Mouse (Mus musculus): ENCODE results near the gene Dhx16. TPM values are rescaled to one million over a fixed set of nuclear protein-coding genes. Genes with fewer than 3 reads are reported as not detected.
"Not testable (repeated sequence)": the region's sequence is repeated elsewhere in the genome, so short reads cannot be mapped to it uniquely, and the experiment has no call there.

Dhx16 gene
- polyA plus RNA-seq, 1 experiment from 2014 or later: 31.1 TPM

GRCm38 (mm10) chr17:35927471-35927870, 47.9 kb downstream of the Dhx16 start:
- ATAC-seq (ENCODE audit: insufficient read depth): peak; percentile 84
- Histone ChIP-seq H3K4me1 (replicated peaks) (peaks cover 62% of the 10 kb centered on the region), H3K36me3 (replicated peaks) (peaks cover 90% of the 10 kb centered on the region), H3K9me3 (replicated peaks) (no peaks in the 10 kb centered on the region), H3K9ac (no peak overlapping the region), H3K27me3 (no peaks in the 10 kb centered on the region), H3K4me3 (replicated peaks) (no peak overlapping the region), H3K27ac (replicated peaks) (peak overlapping the region; percentile 77), H3K4me2 (0 out of 2 replicates have a peak overlapping the region, but pooled peaks have one; percentile 40)
- WGBS (ENCODE audit: insufficient replicate concordance): 14% methylated on average over 1 of the region's 1 CpGs

GRCm38 (mm10) chr17:35929534-35929933, 49.9 kb downstream of the Dhx16 start:
- ATAC-seq (ENCODE audit: insufficient read depth): no peak
- no peaks in the 10 kb centered on the region for H3K27me3 ChIP-seq
- H3K4me3 ChIP-seq (replicated peaks): no peak overlapping the region
- no peak overlapping the region for H3K9ac ChIP-seq
- no peaks in the 10 kb centered on the region for H3K9me3 ChIP-seq (replicated peaks)
- peaks cover 42% of the 10 kb centered on the region for H3K4me1 ChIP-seq (replicated peaks)
- no peak overlapping the region for H3K4me2 ChIP-seq
- no peak overlapping the region for H3K27ac ChIP-seq (replicated peaks)
- WGBS (ENCODE audit: insufficient replicate concordance): 90% methylated on average over 2 of the region's 2 CpGs
- H3K36me3 ChIP-seq (replicated peaks): peaks cover 73% of the 10 kb centered on the region

DNA sequence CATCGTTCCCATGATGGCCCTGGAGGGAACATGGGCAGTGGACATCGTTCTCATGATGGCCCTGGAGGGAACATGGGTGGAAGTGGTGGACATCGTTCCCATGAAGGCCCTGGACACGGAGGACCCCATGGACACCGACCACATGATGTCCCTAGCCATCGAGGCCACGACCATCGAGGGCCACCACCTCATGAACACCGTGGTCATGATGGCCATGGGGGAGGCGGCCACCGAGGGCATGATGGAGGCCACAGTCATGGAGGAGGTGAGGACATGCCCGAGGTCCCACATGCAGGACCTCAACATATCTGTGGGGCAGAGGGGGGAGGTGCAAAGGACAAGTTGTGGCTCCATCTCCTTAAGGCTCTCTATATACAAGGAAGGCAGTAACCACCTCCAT, 51.0 kb downstream of the Dhx16 start:
- Histone ChIP-seq H3K27ac (replicated peaks) (no peak overlapping the region), H3K9ac (no peak overlapping the region), H3K4me1 (replicated peaks) (peaks cover 31% of the 10 kb centered on the region), H3K4me2 (no peak overlapping the region), H3K9me3 (replicated peaks) (no peaks in the 10 kb centered on the region), H3K4me3 (replicated peaks) (no peak overlapping the region), H3K36me3 (replicated peaks) (peaks cover 62% of the 10 kb centered on the region), H3K27me3 (no peaks in the 10 kb centered on the region)
- 93% methylated on average over 12 of the region's 12 CpGs for WGBS (ENCODE audit: insufficient replicate concordance)
- no peak for ATAC-seq (ENCODE audit: insufficient read depth)

- Histone ChIP-seq H3K36me3 (replicated peaks) (peaks cover 43% of the 10 kb centered on the region), H3K27me3 (no peaks in the 10 kb centered on the region), H3K4me2 (no peak overlapping the region), H3K4me3 (replicated peaks) (no peak overlapping the region), H3K27ac (replicated peaks) (no peak overlapping the region), H3K9ac (no peak overlapping the region), H3K4me1 (replicated peaks) (peaks cover 13% of the 10 kb centered on the region), H3K9me3 (replicated peaks) (no peaks in the 10 kb centered on the region)
- WGBS (ENCODE audit: insufficient replicate concordance): 80% methylated on average over 4 of the region's 4 CpGs
- ATAC-seq (ENCODE audit: insufficient read depth): no peak
Observed at GRCm38 (mm10) chr17:35932608-35933007, 53.0 kb downstream of the Dhx16 start.

DNA sequence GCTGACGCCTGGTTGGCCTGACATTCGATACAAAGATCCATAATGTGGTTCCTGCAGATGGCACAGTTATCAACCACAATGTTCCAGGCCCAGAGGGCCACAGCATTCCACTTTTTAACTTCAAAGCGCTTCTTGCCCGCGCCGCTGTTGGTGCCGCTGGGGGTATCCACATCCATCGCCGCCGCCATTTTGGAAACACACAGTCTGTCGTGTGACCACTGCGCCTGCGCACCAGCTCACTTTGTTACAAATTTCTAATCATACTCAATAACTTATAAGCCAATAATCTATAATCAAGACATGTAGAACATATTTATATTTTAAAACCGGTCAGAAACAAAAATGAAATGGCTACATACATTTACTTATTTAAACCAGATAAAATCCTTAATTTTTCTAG, 56.1 kb downstream of the Dhx16 start:
- H3K4me3 ChIP-seq (replicated peaks); H3K4me1 ChIP-seq (replicated peaks); H3K4me2 ChIP-seq; H3K9ac ChIP-seq; H3K9me3 ChIP-seq (replicated peaks); ATAC-seq (ENCODE audit: insufficient read depth); H3K27ac ChIP-seq (replicated peaks); H3K27me3 ChIP-seq: not testable (repeated sequence)
- WGBS (ENCODE audit: insufficient replicate concordance): 84% methylated on average over 14 of the region's 14 CpGs
- H3K36me3 ChIP-seq (replicated peaks): peaks cover 12% of the 10 kb centered on the region

- H3K4me1 ChIP-seq (replicated peaks): no peaks in the 10 kb centered on the region
- 0 out of 2 replicates have a peak, but pooled peaks cover under 1% of the 10 kb centered on the region for H3K36me3 ChIP-seq (replicated peaks)
- WGBS (ENCODE audit: insufficient replicate concordance): 21% methylated on average over 2 of the region's 2 CpGs
- no peaks in the 10 kb centered on the region for H3K9me3 ChIP-seq (replicated peaks)
- H3K4me3 ChIP-seq (replicated peaks): no peak overlapping the region
- no peak overlapping the region for H3K4me2 ChIP-seq
- no peak overlapping the region for H3K27ac ChIP-seq (replicated peaks)
- no peak overlapping the region for H3K9ac ChIP-seq
- peak; percentile 49; the same call in 1 of the 2 replicates for ATAC-seq (ENCODE audit: insufficient read depth)
- no peaks in the 10 kb centered on the region for H3K27me3 ChIP-seq
Observed at GRCm38 (mm10) chr17:35937700-35938348, 58.2 kb downstream of the Dhx16 start.

GRCm38 (mm10) chr17:35939108-35939507, 59.5 kb downstream of the Dhx16 start:
- Histone ChIP-seq H3K27me3 (no peaks in the 10 kb centered on the region), H3K4me1 (replicated peaks) (no peaks in the 10 kb centered on the region), H3K36me3 (replicated peaks) (no peaks in the 10 kb centered on the region)

GRCm38 (mm10) chr17:35939941-35940340, 60.3 kb downstream of the Dhx16 start:
- no peaks in the 10 kb centered on the region for H3K4me1 ChIP-seq (replicated peaks)
- no peak overlapping the region for H3K4me2 ChIP-seq
- H3K9me3 ChIP-seq (replicated peaks): no peaks in the 10 kb centered on the region
- no peaks in the 10 kb centered on the region for H3K27me3 ChIP-seq
- H3K9ac ChIP-seq: no peak overlapping the region
- no peak overlapping the region for H3K4me3 ChIP-seq (replicated peaks)
- no peak overlapping the region for H3K27ac ChIP-seq (replicated peaks)
- no peaks in the 10 kb centered on the region for H3K36me3 ChIP-seq (replicated peaks)
- ATAC-seq (ENCODE audit: insufficient read depth): no peak
- whole genome bisulfite sequencing (ENCODE audit: insufficient replicate concordance): 42% methylated on average over 1 of the region's 1 CpGs

More at GRCm38 (mm10) chr17:35939108-35939507, 59.5 kb downstream of the Dhx16 start:
- Histone ChIP-seq H3K4me2 (no peak overlapping the region), H3K9me3 (replicated peaks) (no peaks in the 10 kb centered on the region), H3K4me3 (replicated peaks) (no peak overlapping the region), H3K9ac (no peak overlapping the region), H3K27ac (replicated peaks) (no peak overlapping the region)
- 48% methylated on average over 2 of the region's 2 CpGs for WGBS (ENCODE audit: insufficient replicate concordance)
- ATAC-seq (ENCODE audit: insufficient read depth): no peak

MicroRNAs within 50 kb of the gene (microRNA counts, 519-probe panel; counts per million panel counts)
- not detected for microRNA mmu-miR-1894-3p
- not detected for microRNA mmu-miR-1894-5p

Small RNA genes within 50 kb of the gene (microRNA-seq; reads per million reads assigned to microRNA genes)
- 2.3 reads per million for gene Gm28033
- not detected for gene Mir1894

Other genes starting within 250 kb of the Dhx16 start
- 0.03 and 0.05 TPM in 2 replicates for gene Mucl3, start 236.1 kb upstream of the Dhx16 start, polyA plus RNA-seq (2015; fragmentation: Nextera tagmentation; extraction: Ambion mirVana)
- 6.1 and 6.5 TPM in 2 replicates for gene Vars2, start 212.2 kb upstream of the Dhx16 start, polyA plus RNA-seq (2015; fragmentation: Nextera tagmentation; extraction: Ambion mirVana)
- gene Gtf2h4, start 206.1 kb upstream of the Dhx16 start, polyA plus RNA-seq (2015; fragmentation: Nextera tagmentation; extraction: Ambion mirVana): 21.7 and 25.5 TPM in 2 replicates
- gene Ddr1, start 175.2 kb upstream of the Dhx16 start, polyA plus RNA-seq (2015; fragmentation: Nextera tagmentation; extraction: Ambion mirVana): 2.6 and 3.4 TPM in 2 replicates
- gene Ier3, start 58.1 kb upstream of the Dhx16 start, polyA plus RNA-seq (2015; fragmentation: Nextera tagmentation; extraction: Ambion mirVana): 22.9 and 23.7 TPM in 2 replicates
- 33.7 and 42.4 TPM in 2 replicates for gene Flot1, start 56.6 kb upstream of the Dhx16 start, polyA plus RNA-seq (2015; fragmentation: Nextera tagmentation; extraction: Ambion mirVana)
- 379 and 391 TPM in 2 replicates for gene Tubb5, start 41.5 kb upstream of the Dhx16 start, polyA plus RNA-seq (2015; fragmentation: Nextera tagmentation; extraction: Ambion mirVana)
- 8.5 and 9.1 TPM in 2 replicates for gene Mdc1, start 38.3 kb upstream of the Dhx16 start, polyA plus RNA-seq (2015; fragmentation: Nextera tagmentation; extraction: Ambion mirVana)
- gene Nrm, start 18.5 kb upstream of the Dhx16 start, polyA plus RNA-seq (2015; fragmentation: Nextera tagmentation; extraction: Ambion mirVana): 22.0 and 22.5 TPM in 2 replicates
- gene Ppp1r18, start 14.2 kb upstream of the Dhx16 start, polyA plus RNA-seq (2015; fragmentation: Nextera tagmentation; extraction: Ambion mirVana): 12.4 and 12.8 TPM in 2 replicates
- 8.5 and 9.7 TPM in 2 replicates for gene 2310061I04Rik, start 17.6 kb downstream of the Dhx16 start, polyA plus RNA-seq (2015; fragmentation: Nextera tagmentation; extraction: Ambion mirVana)
- gene Atat1, start 30.3 kb downstream of the Dhx16 start, polyA plus RNA-seq (2015; fragmentation: Nextera tagmentation; extraction: Ambion mirVana): 7.3 and 8.0 TPM in 2 replicates
- 68.7 and 71.1 TPM in 2 replicates for gene Mrps18b, start 36.6 kb downstream of the Dhx16 start, polyA plus RNA-seq (2015; fragmentation: Nextera tagmentation; extraction: Ambion mirVana)
- gene Ppp1r10, start 36.6 kb downstream of the Dhx16 start, polyA plus RNA-seq (2015; fragmentation: Nextera tagmentation; extraction: Ambion mirVana): 20.9 and 22.3 TPM in 2 replicates
- 37.4 and 47.0 TPM in 2 replicates for gene Abcf1, start 89.9 kb downstream of the Dhx16 start, polyA plus RNA-seq (2015; fragmentation: Nextera tagmentation; extraction: Ambion mirVana)
- 9.3 and 10.8 TPM in 2 replicates for gene Gnl1, start 100.0 kb downstream of the Dhx16 start, polyA plus RNA-seq (2015; fragmentation: Nextera tagmentation; extraction: Ambion mirVana)
- 5.5 and 6.8 TPM in 2 replicates for gene Prr3, start 100.4 kb downstream of the Dhx16 start, polyA plus RNA-seq (2015; fragmentation: Nextera tagmentation; extraction: Ambion mirVana)
- 8.2 and 9.2 TPM in 2 replicates for gene H2-T24, start 140.7 kb downstream of the Dhx16 start, polyA plus RNA-seq (2015; fragmentation: Nextera tagmentation; extraction: Ambion mirVana)
- 52.8 and 65.8 TPM in 2 replicates for gene H2-T23, start 153.0 kb downstream of the Dhx16 start, polyA plus RNA-seq (2015; fragmentation: Nextera tagmentation; extraction: Ambion mirVana)
- 11.9 and 13.2 TPM in 2 replicates for gene H2-T22, start 162.9 kb downstream of the Dhx16 start, polyA plus RNA-seq (2015; fragmentation: Nextera tagmentation; extraction: Ambion mirVana)
- gene Gm6034, start 163.1 kb downstream of the Dhx16 start, polyA plus RNA-seq (2015; fragmentation: Nextera tagmentation; extraction: Ambion mirVana): not detected in 2 replicates
- not detected in 2 replicates for gene Gm11127, start 178.6 kb downstream of the Dhx16 start, polyA plus RNA-seq (2015; fragmentation: Nextera tagmentation; extraction: Ambion mirVana)
- gene Gm19684, start 241.9 kb downstream of the Dhx16 start, polyA plus RNA-seq (2015; fragmentation: Nextera tagmentation; extraction: Ambion mirVana): not detected in 2 replicates
- not detected in 2 replicates for gene Gm7030, start 249.6 kb downstream of the Dhx16 start, polyA plus RNA-seq (2015; fragmentation: Nextera tagmentation; extraction: Ambion mirVana)

Data from liver, embryonic 15.5 days (tissue).